Mouse (Mus musculus): ENCODE measurements around the gene Cpsf3.

Gene Cpsf3

GRCm38 (mm10) chr12:21284761-21285441 is at the start of gene Cpsf3:
TSS of gene Cpsf3 (plus strand) at chr12:21285391.
- no peak for DNase-seq (ENCODE audit: low spot score)

- DNase-seq (ENCODE audit: low spot score) = no peak
Measured at GRCm38 (mm10) chr12:21241965-21242364, 43.2 kb upstream of the Cpsf3 start.

- DNase-seq (ENCODE audit: low spot score) = no peak
Measured at GRCm38 (mm10) chr12:21244375-21244960, 40.7 kb upstream of the Cpsf3 start.

- DNase-seq (ENCODE audit: low spot score) = no peak
Measured at GRCm38 (mm10) chr12:21247711-21248392, 37.3 kb upstream of the Cpsf3 start.

GRCm38 (mm10) chr12:21260494-21261256 is 24.5 kb upstream of the Cpsf3 start:
- DNase-seq (ENCODE audit: low spot score) = no peak

- no peak for DNase-seq (ENCODE audit: low spot score)
Measured at GRCm38 (mm10) chr12:21261521-21261920, 23.7 kb upstream of the Cpsf3 start.

GRCm38 (mm10) chr12:21263256-21263655 is 21.9 kb upstream of the Cpsf3 start:
- no peak for DNase-seq (ENCODE audit: low spot score)

GRCm38 (mm10) chr12:21264241-21264640 is 20.9 kb upstream of the Cpsf3 start:
- DNase-seq (ENCODE audit: low spot score) = no peak

GRCm38 (mm10) chr12:21264970-21265369 is 20.2 kb upstream of the Cpsf3 start:
- DNase-seq (ENCODE audit: low spot score) = no peak

- DNase-seq (ENCODE audit: low spot score) = no peak
Measured at GRCm38 (mm10) chr12:21265501-21265900, 19.7 kb upstream of the Cpsf3 start.

GRCm38 (mm10) chr12:21265946-21266783 is 19.0 kb upstream of the Cpsf3 start:
- DNase-seq (ENCODE audit: low spot score) = peak; percentile 21

GRCm38 (mm10) chr12:21266784-21267098 is 18.4 kb upstream of the Cpsf3 start:
- DNase-seq (ENCODE audit: low spot score) = no peak

GRCm38 (mm10) chr12:21268083-21268616 is 17.0 kb upstream of the Cpsf3 start:
- DNase-seq (ENCODE audit: low spot score) = no peak

GRCm38 (mm10) chr12:21274446-21274845 is 10.7 kb upstream of the Cpsf3 start:
- DNase-seq (ENCODE audit: low spot score) = no peak

- DNase-seq (ENCODE audit: low spot score) = no peak
Measured at GRCm38 (mm10) chr12:21277352-21277864, 7.8 kb upstream of the Cpsf3 start.

GRCm38 (mm10) chr12:21285508-21286242 is 484 bp downstream of the Cpsf3 start:
- DNase-seq (ENCODE audit: low spot score) = no peak

- DNase-seq (ENCODE audit: low spot score) = peak; percentile 99
Measured at GRCm38 (mm10) chr12:21286243-21286622, 1.0 kb downstream of the Cpsf3 start, which contains the start of gene Itgb1bp1. TSS of gene Itgb1bp1 (minus strand) at chr12:21286284.

GRCm38 (mm10) chr12:21286712-21287650 is 1.8 kb downstream of the Cpsf3 start:
- DNase-seq (ENCODE audit: low spot score) = no peak

GRCm38 (mm10) chr12:21288716-21289395 is 3.7 kb downstream of the Cpsf3 start:
- no peak for DNase-seq (ENCODE audit: low spot score)

Data from testis, postnatal 14 days (tissue).